Mouse (Mus musculus): ENCODE results near the gene Fktn. TPM values are rescaled to one million over a fixed set of nuclear protein-coding genes. Genes with fewer than 3 reads are reported as not detected.
A peak's percentile ranks its signal among the peaks of the same experiment; 100 is the strongest.
"Not testable (repeated sequence)": the region's sequence is repeated elsewhere in the genome, so short reads cannot be mapped to it uniquely, and the experiment has no call there.

Gene Fktn
- polyA plus RNA-seq (2015; fragmentation: Nextera tagmentation; extraction: Ambion mirVana), result 13.2 and 14.2 TPM in 2 replicates

DNA sequence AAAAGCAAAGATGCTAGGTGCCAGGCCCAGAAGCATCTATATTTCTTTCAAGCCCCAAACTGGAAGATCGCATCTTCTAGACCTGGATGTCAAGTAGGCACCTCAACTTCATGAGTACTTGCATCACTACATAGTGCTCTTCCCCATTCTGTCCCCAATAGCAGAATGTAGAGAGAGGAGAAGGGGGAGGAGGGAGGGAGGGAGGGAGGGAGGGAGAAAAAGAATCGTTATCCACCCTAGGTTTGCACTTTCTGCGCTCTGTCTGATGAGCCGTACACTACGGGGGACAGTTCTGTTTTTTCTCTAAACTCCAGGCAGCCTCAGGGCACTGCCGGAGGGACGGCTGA, at the start of gene Fktn:
Gene Fktn, plus strand, starts transcription at position 295 of the 347 bp plus-strand sequence.
- Histone ChIP-seq H3K27me3 (no peaks in the 10 kb centered on the region), H3K4me3 (replicated peaks) (peak within 1 kb of the TSS; percentile 82), H3K4me1 (peaks cover 11% of the 10 kb centered on the region; the same call in 1 of the 2 replicates), H3K27ac (replicated peaks) (peak within 1 kb of the TSS; percentile 82), H3K4me2 (replicated peaks) (peak within 1 kb of the TSS; percentile 87), H3K9ac (peak within 1 kb of the TSS; percentile 80), H3K9me3 (replicated peaks) (no peaks in the 10 kb centered on the region), H3K36me3 (no peaks in the 10 kb centered on the region)
- ATAC-seq (ENCODE audit: insufficient number of reproducible peaks, low FRiP score, low TSS enrichment, low read depth), result peak; percentile 55
- 16% methylated on average over 7 of the region's 7 CpGs for WGBS

- H3K9ac ChIP-seq, result no peak overlapping the region
- no peak overlapping the region for H3K4me3 ChIP-seq (replicated peaks)
- H3K36me3 ChIP-seq, result peaks cover 10% of the 10 kb centered on the region; the same call in 1 of the 2 replicates
- no peak overlapping the region for H3K27ac ChIP-seq (replicated peaks)
- WGBS, result 82% methylated on average over 8 of the region's 8 CpGs
- no peaks in the 10 kb centered on the region for H3K4me1 ChIP-seq
- H3K4me2 ChIP-seq (replicated peaks), result no peak overlapping the region
- no peak for ATAC-seq (ENCODE audit: insufficient number of reproducible peaks, low FRiP score, low TSS enrichment, low read depth)
- no peaks in the 10 kb centered on the region for H3K9me3 ChIP-seq (replicated peaks)
- no peaks in the 10 kb centered on the region for H3K27me3 ChIP-seq
Measured at GRCm38 (mm10) chr4:53682092-53682491, 31.7 kb upstream of the Fktn start.

DNA sequence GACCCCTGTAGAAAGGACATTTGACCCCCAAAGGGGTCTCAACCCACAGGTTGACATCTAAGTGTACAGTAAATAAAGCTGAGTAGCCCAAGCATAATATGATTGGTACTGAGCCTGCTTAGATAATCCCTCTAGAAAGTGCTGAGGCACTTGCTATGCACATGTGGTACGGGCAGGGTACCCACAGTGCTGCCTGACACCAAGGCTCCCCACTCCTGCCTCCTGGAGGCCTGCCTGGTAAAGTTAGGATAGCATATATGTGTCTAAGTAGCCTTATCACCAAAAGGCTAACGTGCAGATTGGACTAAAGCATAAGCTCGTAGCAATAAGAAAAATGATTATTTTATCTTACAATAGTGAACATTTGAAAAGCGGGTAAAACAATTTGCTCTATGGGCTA, 24.8 kb upstream of the Fktn start:
- ATAC-seq (ENCODE audit: insufficient number of reproducible peaks, low FRiP score, low TSS enrichment, low read depth), result no peak
- Histone ChIP-seq H3K27me3 (no peaks in the 10 kb centered on the region), H3K4me1 (no peaks in the 10 kb centered on the region), H3K9me3 (replicated peaks) (no peaks in the 10 kb centered on the region), H3K4me2 (replicated peaks) (no peak overlapping the region), H3K9ac (no peak overlapping the region), H3K36me3 (no peaks in the 10 kb centered on the region), H3K4me3 (replicated peaks) (no peak overlapping the region), H3K27ac (replicated peaks) (no peak overlapping the region)
- 93% methylated on average over 4 of the region's 4 CpGs for whole genome bisulfite sequencing

GRCm38 (mm10) chr4:53691418-53691817, 22.4 kb upstream of the Fktn start:
- Histone ChIP-seq H3K9ac (no peak overlapping the region), H3K27ac (replicated peaks) (no peak overlapping the region), H3K36me3 (no peaks in the 10 kb centered on the region), H3K27me3 (no peaks in the 10 kb centered on the region), H3K4me3 (replicated peaks) (no peak overlapping the region), H3K9me3 (replicated peaks) (no peaks in the 10 kb centered on the region), H3K4me1 (no peaks in the 10 kb centered on the region), H3K4me2 (replicated peaks) (no peak overlapping the region)
- no peak for ATAC-seq (ENCODE audit: insufficient number of reproducible peaks, low FRiP score, low TSS enrichment, low read depth)
- 72% methylated on average over 1 of the region's 1 CpGs for WGBS

DNA sequence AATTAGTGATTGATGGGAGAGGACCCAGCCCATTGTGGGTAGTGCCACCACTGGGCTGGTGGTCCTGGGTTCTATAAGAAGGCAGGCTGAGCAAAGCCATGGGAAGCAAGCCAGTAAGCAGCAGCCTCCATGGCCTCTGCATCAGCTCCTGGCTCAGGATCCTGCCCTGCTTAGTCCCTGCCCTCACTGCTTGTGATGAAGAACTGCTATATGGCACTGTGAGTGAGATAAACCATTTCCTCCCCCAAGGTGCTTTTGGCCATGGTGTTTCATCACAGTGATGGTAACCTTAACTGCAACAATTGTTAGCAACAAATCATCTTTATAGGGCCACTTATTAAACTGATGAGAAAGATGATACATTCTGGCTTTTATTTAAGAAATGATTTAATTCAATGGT, 4.6 kb upstream of the Fktn start:
- not testable (repeated sequence) for H3K36me3 ChIP-seq; H3K27me3 ChIP-seq; H3K4me2 ChIP-seq (replicated peaks); ATAC-seq (ENCODE audit: insufficient number of reproducible peaks, low FRiP score, low TSS enrichment, low read depth); H3K9me3 ChIP-seq (replicated peaks); H3K4me3 ChIP-seq (replicated peaks); H3K4me1 ChIP-seq; H3K9ac ChIP-seq; H3K27ac ChIP-seq (replicated peaks)

- H3K36me3 ChIP-seq, result no peaks in the 10 kb centered on the region
- no peak overlapping the region for H3K4me3 ChIP-seq (replicated peaks)
- 79% methylated on average over 2 of the region's 2 CpGs for WGBS
- H3K9ac ChIP-seq, result no peak overlapping the region
- H3K27ac ChIP-seq (replicated peaks), result no peak overlapping the region
- ATAC-seq (ENCODE audit: insufficient number of reproducible peaks, low FRiP score, low TSS enrichment, low read depth), result no peak
- H3K27me3 ChIP-seq, result no peaks in the 10 kb centered on the region
- H3K9me3 ChIP-seq (replicated peaks), result no peaks in the 10 kb centered on the region
- no peak overlapping the region for H3K4me2 ChIP-seq (replicated peaks)
- peaks cover 6% of the 10 kb centered on the region; the same call in 1 of the 2 replicates for H3K4me1 ChIP-seq
Measured at GRCm38 (mm10) chr4:53710021-53710420, 3.8 kb upstream of the Fktn start.

DNA sequence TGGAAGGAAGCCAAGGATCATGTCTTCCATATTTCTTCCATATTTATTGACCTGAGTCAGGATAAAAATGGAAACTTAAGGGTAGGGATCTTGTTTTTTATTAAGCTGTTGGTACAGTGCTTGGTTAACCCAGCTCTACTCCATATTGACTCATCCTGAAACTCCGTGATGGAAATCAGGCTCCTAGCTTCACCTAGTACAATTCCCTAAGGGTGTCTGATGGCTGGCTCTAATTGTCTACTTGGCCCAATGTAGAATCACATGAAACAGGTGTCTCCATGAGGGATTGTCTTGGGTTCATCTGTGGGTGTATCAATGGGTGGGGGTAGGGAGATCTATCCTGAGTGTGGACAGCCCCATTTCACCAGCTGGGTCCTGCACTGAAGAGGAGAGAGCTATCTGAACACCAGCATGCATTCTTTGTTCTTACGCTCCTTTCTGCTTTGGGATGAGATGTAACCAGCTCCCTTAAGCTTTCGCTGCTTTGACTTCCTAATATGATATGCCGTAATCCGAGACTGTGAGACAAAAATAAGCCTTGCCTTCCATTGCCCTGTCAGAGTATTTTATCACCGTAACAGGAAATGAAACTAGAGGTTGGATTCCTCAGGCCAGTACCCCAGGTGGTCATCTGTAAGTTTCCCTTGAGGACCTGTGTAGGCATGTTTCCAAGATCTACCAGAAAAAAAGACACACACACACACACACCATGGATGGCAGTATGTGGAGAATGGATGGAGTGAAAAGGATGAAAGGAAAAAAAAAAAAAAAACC, 3.1 kb upstream of the Fktn start:
- no peak overlapping the region for H3K9ac ChIP-seq
- H3K36me3 ChIP-seq, result no peaks in the 10 kb centered on the region
- no peaks in the 10 kb centered on the region for H3K9me3 ChIP-seq (replicated peaks)
- H3K27ac ChIP-seq (replicated peaks), result no peak overlapping the region
- H3K4me2 ChIP-seq (replicated peaks), result no peak overlapping the region
- H3K4me3 ChIP-seq (replicated peaks), result no peak overlapping the region
- H3K4me1 ChIP-seq, result peaks cover 11% of the 10 kb centered on the region; the same call in 1 of the 2 replicates
- no peak for ATAC-seq (ENCODE audit: insufficient number of reproducible peaks, low FRiP score, low TSS enrichment, low read depth)
- WGBS, result 74% methylated on average over 6 of the region's 6 CpGs
- H3K27me3 ChIP-seq, result no peaks in the 10 kb centered on the region

DNA sequence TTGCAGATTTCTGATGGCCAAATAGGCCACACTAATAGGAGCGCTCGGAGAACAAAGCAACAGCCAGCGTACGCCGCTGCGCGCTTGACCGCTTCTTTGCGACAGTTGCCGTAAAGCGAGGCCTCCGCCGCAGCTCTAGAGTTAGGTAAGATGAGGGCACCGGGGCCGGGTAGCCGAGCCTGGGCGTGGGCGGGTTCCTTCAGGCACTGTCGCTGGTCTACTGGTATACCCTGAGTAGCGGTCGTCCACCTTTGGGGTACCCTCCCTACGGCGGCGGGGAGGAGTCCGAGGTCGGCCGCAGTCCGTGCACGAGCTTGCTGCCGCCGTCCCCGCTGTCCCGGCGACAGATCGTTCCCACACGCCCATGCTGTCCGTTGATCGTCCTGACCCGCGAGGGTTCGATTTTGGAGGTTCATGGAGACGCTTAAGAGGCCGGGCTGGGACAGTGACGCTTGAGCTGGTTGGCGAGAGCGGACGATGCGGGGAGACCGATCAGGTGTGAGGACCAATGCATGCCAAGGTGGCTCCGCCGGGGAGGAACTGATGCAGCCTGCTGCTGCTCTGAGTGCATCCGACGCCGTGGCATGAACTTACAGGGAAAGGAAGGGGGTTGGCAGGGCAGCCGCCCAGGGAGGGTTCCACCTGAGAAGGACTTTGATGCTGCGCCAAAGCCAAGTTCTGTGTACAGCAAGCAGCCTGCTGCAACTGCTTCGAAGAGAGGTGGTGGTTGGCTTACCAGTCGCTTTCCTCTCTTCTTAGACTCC, 435 bp downstream of the Fktn start:
- peak; percentile 90 for ATAC-seq (ENCODE audit: insufficient number of reproducible peaks, low FRiP score, low TSS enrichment, low read depth)
- peak overlapping the region; percentile 80 for H3K9ac ChIP-seq
- H3K9me3 ChIP-seq (replicated peaks), result no peaks in the 10 kb centered on the region
- peak overlapping the region; percentile 82 for H3K4me3 ChIP-seq (replicated peaks)
- no peaks in the 10 kb centered on the region for H3K27me3 ChIP-seq
- 7% methylated on average over 58 of the region's 58 CpGs for WGBS
- peak overlapping the region; percentile 82 for H3K27ac ChIP-seq (replicated peaks)
- H3K36me3 ChIP-seq, result no peaks in the 10 kb centered on the region
- peaks cover 11% of the 10 kb centered on the region; the same call in 1 of the 2 replicates for H3K4me1 ChIP-seq
- H3K4me2 ChIP-seq (replicated peaks), result peak overlapping the region; percentile 87

DNA sequence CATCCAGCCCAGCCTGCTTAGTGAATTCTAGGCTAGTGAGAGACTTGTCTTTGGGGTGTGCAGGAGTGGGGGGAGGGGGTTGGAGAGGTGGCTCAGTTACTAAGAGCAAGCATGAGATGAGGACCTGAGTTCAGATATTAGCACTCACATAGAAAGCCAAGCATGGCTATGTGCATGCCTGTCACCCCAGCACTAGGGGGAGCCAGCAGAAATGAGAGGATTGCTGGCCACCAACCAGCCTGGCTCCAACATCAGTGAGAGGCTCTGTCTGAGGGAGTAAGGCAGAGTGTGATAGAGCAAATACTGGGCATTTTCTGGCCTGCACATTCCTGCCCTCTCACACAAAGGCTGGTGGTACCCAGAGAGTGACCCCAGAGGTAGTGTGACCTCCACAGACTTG, 2.2 kb downstream of the Fktn start:
- no peak overlapping the region for H3K4me3 ChIP-seq (replicated peaks)
- H3K9ac ChIP-seq, result no peak overlapping the region
- H3K27me3 ChIP-seq, result no peaks in the 10 kb centered on the region
- no peak for ATAC-seq (ENCODE audit: insufficient number of reproducible peaks, low FRiP score, low TSS enrichment, low read depth)
- peaks cover 11% of the 10 kb centered on the region; the same call in 1 of the 2 replicates for H3K4me1 ChIP-seq
- H3K9me3 ChIP-seq (replicated peaks), result no peaks in the 10 kb centered on the region
- no peak overlapping the region for H3K27ac ChIP-seq (replicated peaks)
- 0 out of 2 replicates have a peak, but pooled peaks cover 2% of the 10 kb centered on the region for H3K36me3 ChIP-seq
- no peak overlapping the region for H3K4me2 ChIP-seq (replicated peaks)

GRCm38 (mm10) chr4:53717546-53717945, 3.7 kb downstream of the Fktn start:
- Histone ChIP-seq H3K4me2 (replicated peaks) (no peak overlapping the region), H3K9ac (no peak overlapping the region), H3K27ac (replicated peaks) (no peak overlapping the region), H3K36me3 (0 out of 2 replicates have a peak, but pooled peaks cover 4% of the 10 kb centered on the region), H3K9me3 (replicated peaks) (no peaks in the 10 kb centered on the region), H3K4me1 (peaks cover 11% of the 10 kb centered on the region; the same call in 1 of the 2 replicates), H3K4me3 (replicated peaks) (no peak overlapping the region), H3K27me3 (no peaks in the 10 kb centered on the region)
- 75% methylated on average over 4 of the region's 4 CpGs for WGBS
- no peak for ATAC-seq (ENCODE audit: insufficient number of reproducible peaks, low FRiP score, low TSS enrichment, low read depth)

DNA sequence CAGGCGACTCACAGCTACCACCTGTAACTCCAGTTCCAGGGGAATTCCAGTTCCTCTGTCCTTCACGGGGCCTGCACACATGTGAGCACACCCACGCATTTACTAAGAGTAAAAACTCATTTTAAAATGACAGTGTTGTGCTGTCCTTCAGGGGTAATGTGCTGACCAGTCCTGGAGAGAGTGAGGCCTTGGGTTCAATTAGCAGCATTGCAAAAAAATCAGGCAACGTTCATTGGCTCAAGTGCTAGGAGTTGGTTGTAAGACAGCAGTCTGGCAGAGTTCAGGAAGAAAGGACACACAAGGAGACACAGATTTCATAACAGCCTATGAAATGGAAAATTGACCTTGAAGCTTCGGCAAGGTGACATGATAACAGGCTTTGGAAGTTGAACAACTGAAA, 4.5 kb downstream of the Fktn start:
- Histone ChIP-seq H3K36me3 (0 out of 2 replicates have a peak, but pooled peaks cover 4% of the 10 kb centered on the region), H3K27ac (replicated peaks) (no peak overlapping the region), H3K9me3 (replicated peaks) (no peaks in the 10 kb centered on the region), H3K27me3 (no peaks in the 10 kb centered on the region), H3K4me1 (peaks cover 11% of the 10 kb centered on the region; the same call in 1 of the 2 replicates), H3K9ac (no peak overlapping the region), H3K4me3 (replicated peaks) (no peak overlapping the region), H3K4me2 (replicated peaks) (no peak overlapping the region)
- WGBS, result 79% methylated on average over 5 of the region's 5 CpGs
- ATAC-seq (ENCODE audit: insufficient number of reproducible peaks, low FRiP score, low TSS enrichment, low read depth), result no peak

All from embryonic facial prominence, embryonic 15.5 days (tissue).